Mouse (Mus musculus): ENCODE data around the gene Gda.

Gda gene

DNA sequence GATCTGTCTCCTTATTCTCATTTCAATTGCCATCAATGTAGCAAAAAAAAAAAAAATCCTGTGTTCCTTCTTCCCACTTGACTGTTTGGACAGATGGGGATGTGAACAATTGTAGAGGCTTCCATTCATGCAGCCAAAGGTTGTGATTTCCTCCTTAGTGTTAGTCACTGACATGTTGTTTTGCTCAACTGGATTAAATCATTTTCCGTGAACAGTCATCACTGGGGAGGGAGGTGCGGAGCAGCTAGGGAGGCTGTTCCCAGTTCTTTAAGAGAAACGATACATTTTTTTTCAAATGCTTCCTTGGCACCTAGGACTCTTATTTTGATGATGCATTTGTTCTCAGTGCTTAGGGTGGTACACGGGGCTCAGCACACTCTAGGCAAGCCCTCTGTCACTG, 15.8 kb downstream of the Gda start:
- DNase-seq (ENCODE audit: low read depth, low spot score) = no peak

- no peak for DNase-seq (ENCODE audit: low read depth, low spot score)
Measured at GRCm38 (mm10) chr19:21441787-21442186, 31.5 kb downstream of the Gda start.

DNA sequence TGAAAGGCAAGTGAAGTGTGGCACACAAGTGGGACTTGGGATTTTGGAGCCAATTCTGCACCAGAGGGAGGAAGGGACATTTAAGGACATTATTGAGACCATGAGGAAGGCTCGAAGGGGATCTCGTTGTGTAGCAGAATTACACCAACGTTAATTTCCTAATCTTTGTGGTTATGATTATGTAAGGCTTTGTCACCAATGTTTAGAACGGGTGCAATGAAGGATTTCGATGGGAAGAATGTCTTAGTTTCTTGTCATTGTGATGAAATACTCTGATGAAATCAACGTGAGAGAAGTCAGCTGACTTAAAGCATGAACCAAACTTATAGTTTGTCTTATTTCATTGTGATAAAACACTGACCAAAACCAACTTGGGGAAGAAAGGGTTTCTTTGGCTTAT, 32.4 kb downstream of the Gda start:
- no peak for DNase-seq (ENCODE audit: low read depth, low spot score)

DNA sequence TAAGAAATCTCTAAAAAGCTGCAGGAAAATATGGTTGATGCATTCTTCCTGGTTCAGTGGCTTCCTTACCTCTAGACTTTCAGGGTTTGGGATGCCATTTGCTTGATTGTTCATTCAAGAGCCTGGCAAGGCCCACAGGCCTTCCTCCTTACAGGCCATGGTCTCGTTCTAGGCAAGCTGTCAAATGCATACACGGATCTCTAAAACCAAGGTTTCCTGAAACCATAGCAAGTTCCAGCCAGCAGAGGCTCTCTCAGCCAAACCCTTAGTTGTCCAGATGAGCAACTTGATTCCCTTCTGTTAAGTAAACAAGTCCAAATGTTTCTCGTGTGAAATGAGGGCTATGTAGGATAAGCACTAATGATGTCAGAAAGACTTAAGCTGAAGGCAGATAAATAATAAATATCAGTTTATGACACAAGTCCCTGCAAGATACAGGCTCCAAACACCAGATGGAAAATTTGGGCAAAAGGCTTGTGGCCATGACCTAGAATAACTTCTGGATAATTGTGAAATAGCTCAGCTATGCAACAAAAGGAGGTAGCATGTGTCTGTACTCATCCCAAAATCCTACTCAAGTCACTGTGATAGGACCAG, 34.0 kb downstream of the Gda start:
- no peak for DNase-seq (ENCODE audit: low read depth, low spot score)

- DNase-seq (ENCODE audit: low read depth, low spot score) = no peak
Measured at GRCm38 (mm10) chr19:21436566-21436965, 36.7 kb downstream of the Gda start.

- DNase-seq (ENCODE audit: low read depth, low spot score) = no peak
Measured at GRCm38 (mm10) chr19:21433348-21433747, 39.9 kb downstream of the Gda start.

DNA sequence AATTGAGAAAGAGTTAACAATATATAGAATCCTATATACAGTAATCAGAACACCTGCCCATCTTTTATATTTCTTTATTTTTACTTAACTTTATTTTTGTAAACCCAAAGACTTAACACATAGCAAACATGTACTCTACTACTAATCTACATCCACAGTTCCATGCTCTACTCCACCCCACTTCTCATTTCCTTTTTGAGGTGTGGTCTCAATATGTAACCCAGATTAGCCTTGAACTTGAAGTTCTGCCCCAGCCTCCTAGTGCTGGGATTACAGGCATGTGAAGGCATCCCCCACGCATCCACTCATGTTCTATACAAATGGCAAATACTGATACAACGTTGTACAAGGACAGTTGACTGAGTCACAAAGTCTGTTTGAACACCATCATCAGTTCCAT, 40.4 kb downstream of the Gda start:
- no peak for DNase-seq (ENCODE audit: low read depth, low spot score)

DNA sequence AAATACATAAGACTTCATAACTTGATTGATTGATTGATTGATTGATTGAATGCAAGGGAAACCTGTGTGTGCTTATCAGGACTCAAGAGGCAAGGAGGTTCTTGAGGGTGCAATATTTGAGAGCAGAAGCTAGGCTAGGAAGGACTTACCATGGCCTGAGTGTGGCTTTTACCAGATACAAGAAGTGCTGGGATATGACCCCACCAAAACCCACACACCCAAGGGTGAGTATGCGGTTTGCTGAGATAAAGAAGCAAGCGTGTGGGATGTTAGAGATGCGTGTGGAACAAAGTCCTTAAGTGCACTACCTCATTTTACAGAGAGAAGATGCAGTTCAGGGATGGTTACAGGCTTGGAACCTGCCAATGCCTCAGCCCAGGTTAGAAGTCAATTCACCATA, 41.0 kb downstream of the Gda start:
- no peak for DNase-seq (ENCODE audit: low read depth, low spot score)

GRCm38 (mm10) chr19:21425391-21425790, 47.9 kb downstream of the Gda start:
- DNase-seq (ENCODE audit: low read depth, low spot score) = no peak

DNA sequence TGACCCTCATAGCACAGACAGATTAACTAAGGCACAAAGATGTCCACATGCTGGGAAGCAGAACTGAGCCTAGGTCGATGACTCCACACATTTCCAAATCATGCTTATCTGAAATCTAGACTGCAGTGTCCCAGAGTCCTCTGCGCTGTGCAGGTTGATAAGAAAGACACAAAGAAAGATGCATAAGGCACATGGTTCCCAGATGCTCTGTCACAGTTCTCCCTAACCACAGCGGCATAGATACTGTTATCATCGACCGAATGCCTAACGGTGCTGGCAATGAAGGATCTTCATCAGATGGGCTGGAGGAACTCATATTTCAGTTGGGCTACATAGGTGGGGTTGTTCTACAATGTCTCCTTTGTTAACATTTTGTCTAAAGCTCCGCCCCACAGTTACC, 49.5 kb downstream of the Gda start:
- no peak for DNase-seq (ENCODE audit: low read depth, low spot score)

- no peak for DNase-seq (ENCODE audit: low read depth, low spot score)
Measured at GRCm38 (mm10) chr19:21418418-21418817, 54.8 kb downstream of the Gda start.

GRCm38 (mm10) chr19:21415377-21415776, 57.9 kb downstream of the Gda start:
- no peak for DNase-seq (ENCODE audit: low read depth, low spot score)

DNA sequence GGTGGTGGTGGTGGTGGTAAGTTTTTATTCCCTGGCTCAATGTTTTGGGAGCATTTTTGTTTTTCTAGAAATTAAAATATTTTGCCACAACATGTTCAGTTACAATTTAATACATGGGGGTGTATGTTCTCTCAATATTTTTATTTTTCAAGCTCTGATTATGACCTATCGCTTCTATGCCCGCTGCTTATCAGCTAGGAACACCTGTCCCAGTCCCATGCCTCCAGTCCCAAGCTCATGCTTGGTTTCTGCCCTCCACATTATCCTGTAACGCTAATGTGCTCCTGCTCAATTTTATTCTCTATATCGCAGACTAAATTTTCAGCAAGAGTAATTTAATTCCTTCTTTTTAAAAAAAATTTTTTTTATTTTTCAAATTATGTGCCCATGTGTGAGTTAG, 64.1 kb downstream of the Gda start:
- DNase-seq (ENCODE audit: low read depth, low spot score) = no peak

DNA sequence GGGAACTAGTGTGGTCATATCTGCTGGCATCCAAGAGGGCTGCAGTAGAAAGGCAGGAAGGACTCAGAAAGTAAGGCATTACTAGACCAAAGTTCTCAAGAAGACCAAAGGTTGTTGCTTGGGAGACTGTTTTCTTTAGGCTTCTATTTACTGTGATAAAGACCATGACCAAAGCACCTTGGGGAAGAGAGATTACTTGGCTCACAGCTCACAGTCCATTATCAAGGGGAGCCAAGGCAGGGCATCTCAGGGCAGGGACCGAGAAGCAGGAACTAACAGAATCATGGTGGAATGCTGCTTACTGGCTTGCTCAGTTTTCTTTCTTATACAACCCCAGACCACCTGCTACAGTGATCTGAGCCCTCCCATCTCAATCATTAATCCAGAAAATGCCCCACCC, 65.9 kb downstream of the Gda start:
- no peak for DNase-seq (ENCODE audit: low read depth, low spot score)

- DNase-seq (ENCODE audit: low read depth, low spot score) = no peak
Measured at GRCm38 (mm10) chr19:21397994-21398393, 75.3 kb downstream of the Gda start.

GRCm38 (mm10) chr19:21396364-21396763, 76.9 kb downstream of the Gda start:
- no peak for DNase-seq (ENCODE audit: low read depth, low spot score)

DNA sequence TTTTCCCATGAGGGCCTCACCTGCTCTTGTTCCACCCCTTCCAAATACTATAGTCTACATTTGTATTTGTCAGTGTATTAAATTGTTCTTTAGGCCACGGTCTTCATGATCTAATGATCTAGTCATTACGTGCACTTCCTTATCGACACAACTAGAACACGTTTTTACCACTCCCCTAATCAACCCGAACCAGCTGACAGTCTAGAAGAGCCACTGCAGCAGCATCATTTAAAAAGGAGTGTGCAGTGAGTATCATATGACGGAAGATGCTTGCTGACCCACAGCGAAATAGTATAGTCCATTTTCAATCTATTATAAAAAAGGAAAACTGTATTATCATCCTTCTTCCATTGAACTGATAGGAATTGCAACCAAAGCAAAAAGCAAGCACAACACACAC, 82.3 kb downstream of the Gda start:
- no peak for DNase-seq (ENCODE audit: low read depth, low spot score)

GRCm38 (mm10) chr19:21386842-21387241, 86.4 kb downstream of the Gda start:
- no peak for DNase-seq (ENCODE audit: low read depth, low spot score)

- no peak for DNase-seq (ENCODE audit: low read depth, low spot score)
Measured at GRCm38 (mm10) chr19:21384231-21384630, 89.0 kb downstream of the Gda start.

DNA sequence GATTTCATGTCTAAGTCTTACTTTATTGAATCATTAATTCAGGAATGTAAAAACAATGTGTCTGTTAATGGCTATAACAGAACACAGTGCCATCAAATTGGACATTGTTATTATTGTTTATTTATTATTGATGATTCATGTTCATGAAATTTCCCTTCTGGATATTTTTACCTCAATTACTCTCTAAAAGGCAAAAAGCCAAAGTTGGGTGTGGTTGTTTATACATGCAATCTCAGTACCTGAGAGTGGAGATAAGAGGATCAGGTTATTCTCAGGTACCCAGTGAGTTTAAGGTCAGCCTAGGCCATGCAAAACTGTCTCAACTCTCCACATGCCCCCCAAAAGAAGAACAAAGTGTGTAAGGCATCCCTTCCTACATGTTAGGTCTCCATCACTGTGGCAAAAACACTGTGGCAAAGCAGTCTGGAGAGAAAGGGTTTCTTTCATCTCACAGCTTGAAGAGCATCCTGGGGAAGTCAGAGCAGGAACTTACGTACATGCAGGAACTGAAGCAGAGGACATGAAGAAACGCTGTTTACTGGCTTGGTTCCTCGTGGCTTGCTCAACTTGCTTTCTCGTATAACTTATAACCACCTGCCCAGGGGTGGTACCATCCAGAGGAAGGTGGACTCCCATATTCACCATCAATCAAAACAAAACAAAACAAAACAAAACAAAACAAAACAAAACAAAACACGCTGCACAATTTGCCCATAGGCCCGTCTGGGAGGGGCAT, 89.6 kb downstream of the Gda start:
- DNase-seq (ENCODE audit: low read depth, low spot score) = no peak

DNA sequence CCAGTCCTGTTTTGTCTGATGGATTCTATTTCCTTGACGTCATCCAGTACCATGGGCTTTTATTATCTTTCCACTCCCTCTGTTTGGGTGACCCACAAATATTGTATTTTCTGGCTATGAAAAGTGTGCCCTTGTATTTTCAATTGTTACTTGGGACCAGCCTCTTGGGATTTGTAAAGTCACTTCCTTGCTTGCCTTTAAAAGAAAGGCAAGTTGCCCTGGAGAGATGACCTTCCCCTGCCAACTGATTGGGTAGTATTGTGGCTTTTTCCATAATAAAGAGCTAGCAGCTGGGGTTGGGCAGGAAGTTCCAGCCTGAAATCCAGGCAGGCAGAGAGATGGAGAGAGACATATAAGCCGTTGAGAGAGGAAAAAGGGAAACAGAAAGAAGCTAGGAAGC, 91.5 kb downstream of the Gda start:
- no peak for DNase-seq (ENCODE audit: low read depth, low spot score)

GRCm38 (mm10) chr19:21379195-21379594, 94.0 kb downstream of the Gda start:
- DNase-seq (ENCODE audit: low read depth, low spot score) = no peak

DNA sequence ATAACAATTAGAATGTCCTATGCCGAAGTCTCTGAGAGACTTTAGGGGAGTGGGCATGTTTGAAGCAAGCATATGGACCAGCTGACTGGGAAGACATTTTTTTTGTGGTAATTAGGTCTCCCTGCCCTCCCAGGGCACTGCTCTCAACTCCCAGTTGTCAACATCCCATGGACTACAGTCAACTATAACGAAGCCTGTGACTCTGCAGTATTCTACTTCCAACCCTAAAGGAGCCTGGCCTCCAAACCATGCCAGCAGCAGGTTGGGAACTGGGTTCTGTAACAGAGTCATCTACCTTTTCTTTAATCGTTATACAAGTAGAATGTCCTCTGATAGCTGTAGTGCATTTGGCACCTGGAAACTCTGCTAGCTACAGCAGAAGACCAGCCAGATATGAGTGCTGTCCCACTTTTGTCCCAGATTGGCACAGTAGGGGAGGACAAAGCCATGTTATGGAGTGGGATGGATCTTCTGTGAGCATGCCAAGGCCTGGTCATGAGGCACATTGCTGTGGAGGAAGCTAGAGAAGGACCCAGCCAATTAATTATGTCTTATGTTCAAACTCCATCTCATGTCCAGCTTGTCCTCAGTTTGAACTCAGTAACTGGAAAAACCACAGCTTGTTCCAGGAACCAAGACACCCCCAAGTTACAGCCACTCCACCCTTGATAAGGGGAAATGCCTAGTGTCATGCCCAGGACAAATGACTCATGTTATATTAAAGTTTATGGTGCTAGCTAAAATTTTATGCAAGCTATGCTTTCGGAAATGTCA, 96.6 kb downstream of the Gda start:
- DNase-seq (ENCODE audit: low read depth, low spot score) = no peak
